Mouse (Mus musculus): ENCODE results near the gene Gde1. TPM values are rescaled to one million over a fixed set of nuclear protein-coding genes. Genes with fewer than 3 reads are reported as not detected.
A peak's percentile ranks its signal among the peaks of the same experiment; 100 is the strongest.

The Gde1 gene
- polyA plus RNA-seq, 1 experiment from 2014 or later: 148 TPM

DNA sequence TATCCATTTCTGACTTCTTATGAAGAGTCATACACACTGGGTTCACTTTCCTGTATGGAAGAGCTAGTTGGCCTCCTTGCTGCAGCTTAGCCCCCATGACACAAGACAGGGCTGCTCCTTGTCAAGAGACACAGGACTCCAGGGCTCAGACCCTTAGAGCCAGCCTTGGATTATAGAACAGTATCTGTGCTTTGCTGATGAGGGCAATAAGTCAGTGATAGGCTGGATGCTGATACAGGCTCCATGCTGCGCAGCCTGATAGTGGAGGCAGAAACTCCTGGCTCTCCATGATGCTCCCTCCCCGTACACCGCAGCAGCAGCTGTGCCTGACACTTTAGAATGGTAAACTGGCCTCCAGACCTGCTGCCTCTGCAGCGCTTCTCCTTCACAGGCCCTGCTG lies 35.4 kb downstream of the Gde1 start:
- TF ChIP-seq CTCF (IDR thresholded peaks at IDR 0.05; ENCODE audit: low read depth): no peak
- DNase-seq (ENCODE audit: low spot score): no peak
- 63% methylated on average over 4 of the region's 4 CpGs for WGBS

DNA sequence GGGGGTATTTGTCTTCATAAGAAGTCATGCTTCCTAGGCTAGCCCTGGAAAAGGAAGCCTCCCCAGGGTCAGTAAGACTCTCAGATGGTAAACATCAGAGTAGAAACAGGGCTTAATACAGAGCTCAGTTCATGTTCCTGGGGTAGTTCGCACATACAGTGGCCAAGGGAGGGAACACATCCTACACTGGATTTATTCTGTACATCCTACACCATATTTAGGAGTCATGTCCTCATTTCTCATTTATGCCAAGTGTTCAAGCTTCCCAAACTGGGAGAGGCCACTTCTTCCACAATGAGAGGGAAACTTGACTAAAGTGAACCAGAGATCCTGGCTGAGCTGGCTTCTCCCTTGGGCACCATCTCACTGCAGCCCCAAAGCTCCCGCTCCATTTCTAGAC lies 37.8 kb downstream of the Gde1 start:
- H3K4me3 ChIP-seq (replicated peaks; ENCODE audit: low read depth, low read length): no peak overlapping the region
- WGBS: 100% methylated on average over 2 of the region's 2 CpGs
- no peaks in the 10 kb centered on the region for H3K9me3 ChIP-seq (replicated peaks; ENCODE audit: low read length)
- TF ChIP-seq CTCF (IDR thresholded peaks at IDR 0.05; ENCODE audit: low read depth): no peak
- H3K27ac ChIP-seq: no peak overlapping the region
- H3K9ac ChIP-seq (ENCODE audit: low read depth, low read length): no peak overlapping the region
- no peaks in the 10 kb centered on the region for H3K36me3 ChIP-seq (ENCODE audit: insufficient read depth, low read length)
- H3K4me2 ChIP-seq (ENCODE audit: low read length): no peak overlapping the region
- H3K27me3 ChIP-seq (ENCODE audit: insufficient read depth, low read length): no peaks in the 10 kb centered on the region
- no peaks in the 10 kb centered on the region for H3K4me1 ChIP-seq (replicated peaks; ENCODE audit: insufficient read depth, low read length)
- ATAC-seq (replicated peaks; ENCODE audit: low FRiP score, low read depth) (no peak), DNase-seq (ENCODE audit: low spot score) (no peak)

More for the DNA sequence above, 35.4 kb downstream of the Gde1 start:
- no peaks in the 10 kb centered on the region for H3K4me1 ChIP-seq (replicated peaks; ENCODE audit: insufficient read depth, low read length)
- H3K9me3 ChIP-seq (replicated peaks; ENCODE audit: low read length): no peaks in the 10 kb centered on the region
- no peak overlapping the region for H3K27ac ChIP-seq
- H3K9ac ChIP-seq (ENCODE audit: low read depth, low read length): no peak overlapping the region
- H3K27me3 ChIP-seq (ENCODE audit: insufficient read depth, low read length): no peaks in the 10 kb centered on the region
- ATAC-seq (replicated peaks; ENCODE audit: low FRiP score, low read depth): no peak
- no peak overlapping the region for H3K4me3 ChIP-seq (replicated peaks; ENCODE audit: low read depth, low read length)
- H3K4me2 ChIP-seq (ENCODE audit: low read length): no peak overlapping the region
- no peaks in the 10 kb centered on the region for H3K36me3 ChIP-seq (ENCODE audit: insufficient read depth, low read length)

DNA sequence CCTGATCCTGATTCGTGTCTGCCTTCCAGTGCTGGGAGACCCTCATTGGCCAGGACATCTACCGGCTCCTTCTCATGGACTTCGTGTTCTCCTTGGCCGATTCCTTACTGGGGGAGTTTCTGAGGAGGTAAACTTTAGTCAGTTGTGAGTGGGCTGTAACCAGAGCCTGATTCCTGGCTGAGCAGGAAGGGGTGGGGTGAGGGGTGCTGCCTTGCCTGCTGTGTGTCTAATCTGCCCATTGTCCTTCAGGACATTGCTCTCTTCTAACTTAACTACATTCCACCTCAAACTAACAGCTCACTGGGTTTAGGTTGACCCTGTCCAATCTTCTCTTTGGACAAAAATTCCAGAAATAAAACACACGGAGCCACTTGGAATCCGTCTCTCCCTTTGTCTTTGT lies 48.8 kb downstream of the Gde1 start:
- Histone ChIP-seq H3K9me3 (replicated peaks; ENCODE audit: low read length) (no peaks in the 10 kb centered on the region), H3K9ac (ENCODE audit: low read depth, low read length) (no peak overlapping the region), H3K27me3 (ENCODE audit: insufficient read depth, low read length) (no peaks in the 10 kb centered on the region), H3K4me3 (replicated peaks; ENCODE audit: low read depth, low read length) (no peak overlapping the region), H3K27ac (no peak overlapping the region), H3K4me2 (ENCODE audit: low read length) (no peak overlapping the region), H3K4me1 (replicated peaks; ENCODE audit: insufficient read depth, low read length) (no peaks in the 10 kb centered on the region), H3K36me3 (ENCODE audit: insufficient read depth, low read length) (no peaks in the 10 kb centered on the region)
- DNase-seq (ENCODE audit: low spot score): peak; percentile 28
- TF ChIP-seq CTCF (IDR thresholded peaks at IDR 0.05; ENCODE audit: low read depth): no peak
- 32% methylated on average over 6 of the region's 6 CpGs for WGBS
- peak; percentile 59 for ATAC-seq (replicated peaks; ENCODE audit: low FRiP score, low read depth)

DNA sequence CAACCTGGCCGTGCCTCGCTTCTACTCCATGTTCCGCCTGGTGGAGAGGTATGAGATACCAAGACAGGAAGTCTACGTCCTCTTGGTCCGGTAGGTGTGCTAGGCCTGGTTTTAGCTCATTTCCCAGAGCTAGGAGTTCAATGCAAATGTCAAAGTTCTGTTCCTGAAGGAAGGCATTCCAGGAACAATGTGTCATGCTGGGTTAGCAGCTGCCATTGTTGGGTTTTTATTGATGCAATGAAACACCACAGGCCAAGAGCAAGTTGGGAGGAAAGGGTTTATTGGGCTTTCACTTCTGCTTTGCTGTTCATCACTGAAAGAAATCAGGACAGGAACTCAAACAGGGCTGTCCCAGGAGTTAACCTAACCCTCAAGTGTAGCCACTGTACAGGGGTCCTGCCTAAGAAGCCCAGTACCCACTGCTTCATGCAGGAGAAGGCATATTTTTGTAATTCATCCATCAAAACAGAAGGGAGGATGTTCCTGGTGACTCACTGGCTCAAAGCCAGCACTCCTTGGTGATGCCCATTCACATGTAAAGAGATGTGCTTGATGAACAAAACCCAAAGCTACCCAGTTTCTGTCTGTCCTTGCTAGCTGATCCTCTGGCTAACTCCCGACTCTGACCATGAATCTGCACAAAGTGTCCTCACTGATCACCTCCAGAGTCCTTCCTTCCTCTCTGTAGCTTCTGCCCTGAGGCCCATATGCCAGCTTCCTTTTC lies 52.8 kb downstream of the Gde1 start:
- no peak overlapping the region for H3K9ac ChIP-seq (ENCODE audit: low read depth, low read length)
- DNase-seq (ENCODE audit: low spot score) (no peak), ATAC-seq (replicated peaks; ENCODE audit: low FRiP score, low read depth) (no peak)
- H3K27me3 ChIP-seq (ENCODE audit: insufficient read depth, low read length): no peaks in the 10 kb centered on the region
- TF ChIP-seq CTCF (IDR thresholded peaks at IDR 0.05; ENCODE audit: low read depth): no peak
- 84% methylated on average over 6 of the region's 6 CpGs for WGBS
- no peak overlapping the region for H3K4me3 ChIP-seq (replicated peaks; ENCODE audit: low read depth, low read length)
- no peaks in the 10 kb centered on the region for H3K36me3 ChIP-seq (ENCODE audit: insufficient read depth, low read length)
- no peaks in the 10 kb centered on the region for H3K9me3 ChIP-seq (replicated peaks; ENCODE audit: low read length)
- no peaks in the 10 kb centered on the region for H3K4me1 ChIP-seq (replicated peaks; ENCODE audit: insufficient read depth, low read length)
- H3K27ac ChIP-seq: no peak overlapping the region
- H3K4me2 ChIP-seq (ENCODE audit: low read length): no peak overlapping the region

DNA sequence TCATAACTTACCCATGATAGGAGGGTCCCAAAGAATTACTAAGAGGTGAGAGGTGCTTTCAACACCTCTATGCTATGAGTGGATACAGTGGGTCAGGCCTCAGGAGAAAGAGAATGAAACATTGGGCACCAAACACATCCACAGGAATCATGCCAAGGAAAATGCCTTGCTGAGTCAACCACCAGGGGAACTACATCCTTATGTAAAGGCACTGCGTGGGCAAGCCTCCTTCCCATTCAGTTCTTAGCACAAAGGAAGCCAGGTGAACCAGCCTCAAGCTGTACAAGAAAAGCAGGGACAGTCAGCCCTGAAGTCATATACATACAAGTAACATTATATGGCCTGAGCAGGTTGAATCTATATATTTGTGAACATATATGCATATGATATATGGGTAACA lies 54.7 kb downstream of the Gde1 start:
- H3K4me2 ChIP-seq (ENCODE audit: low read length): no peak overlapping the region
- no peaks in the 10 kb centered on the region for H3K4me1 ChIP-seq (replicated peaks; ENCODE audit: insufficient read depth, low read length)
- DNase-seq (ENCODE audit: low spot score): no peak
- no peak overlapping the region for H3K9ac ChIP-seq (ENCODE audit: low read depth, low read length)
- no peaks in the 10 kb centered on the region for H3K27me3 ChIP-seq (ENCODE audit: insufficient read depth, low read length)
- TF ChIP-seq CTCF (IDR thresholded peaks at IDR 0.05; ENCODE audit: low read depth): no peak
- H3K27ac ChIP-seq: no peak overlapping the region
- no peak overlapping the region for H3K4me3 ChIP-seq (replicated peaks; ENCODE audit: low read depth, low read length)
- WGBS: 82% methylated on average over 1 of the region's 1 CpGs
- H3K9me3 ChIP-seq (replicated peaks; ENCODE audit: low read length): no peaks in the 10 kb centered on the region
- no peaks in the 10 kb centered on the region for H3K36me3 ChIP-seq (ENCODE audit: insufficient read depth, low read length)
- ATAC-seq (replicated peaks; ENCODE audit: low FRiP score, low read depth): no peak

DNA sequence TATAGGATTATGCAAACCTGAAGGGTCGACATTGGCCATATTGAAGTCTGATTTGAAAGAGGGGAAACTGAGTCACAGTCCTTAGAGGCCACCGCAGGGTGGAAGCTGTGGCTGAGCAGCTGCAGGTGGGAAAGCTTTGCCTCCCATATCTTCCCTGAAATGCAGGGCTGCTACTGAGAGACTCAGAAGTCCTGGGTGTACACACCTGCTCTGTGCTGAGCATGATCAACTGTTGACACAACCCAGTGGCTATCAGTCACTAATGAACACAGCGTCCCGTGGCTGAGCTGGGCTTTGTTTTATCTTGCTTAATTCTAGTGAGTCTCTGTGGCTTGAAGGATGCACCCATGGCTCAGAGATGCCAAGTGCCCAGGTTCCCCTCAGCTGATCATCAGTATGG lies 55.5 kb downstream of the Gde1 start:
- Histone ChIP-seq H3K4me2 (ENCODE audit: low read length) (no peak overlapping the region), H3K27me3 (ENCODE audit: insufficient read depth, low read length) (no peaks in the 10 kb centered on the region), H3K9ac (ENCODE audit: low read depth, low read length) (no peak overlapping the region), H3K9me3 (replicated peaks; ENCODE audit: low read length) (no peaks in the 10 kb centered on the region), H3K4me1 (replicated peaks; ENCODE audit: insufficient read depth, low read length) (no peaks in the 10 kb centered on the region), H3K36me3 (ENCODE audit: insufficient read depth, low read length) (no peaks in the 10 kb centered on the region), H3K4me3 (replicated peaks; ENCODE audit: low read depth, low read length) (no peak overlapping the region), H3K27ac (no peak overlapping the region)
- ATAC-seq (replicated peaks; ENCODE audit: low FRiP score, low read depth) (no peak), DNase-seq (ENCODE audit: low spot score) (no peak)
- no peak for TF ChIP-seq CTCF (IDR thresholded peaks at IDR 0.05; ENCODE audit: low read depth)
- WGBS: 79% methylated on average over 4 of the region's 4 CpGs

DNA sequence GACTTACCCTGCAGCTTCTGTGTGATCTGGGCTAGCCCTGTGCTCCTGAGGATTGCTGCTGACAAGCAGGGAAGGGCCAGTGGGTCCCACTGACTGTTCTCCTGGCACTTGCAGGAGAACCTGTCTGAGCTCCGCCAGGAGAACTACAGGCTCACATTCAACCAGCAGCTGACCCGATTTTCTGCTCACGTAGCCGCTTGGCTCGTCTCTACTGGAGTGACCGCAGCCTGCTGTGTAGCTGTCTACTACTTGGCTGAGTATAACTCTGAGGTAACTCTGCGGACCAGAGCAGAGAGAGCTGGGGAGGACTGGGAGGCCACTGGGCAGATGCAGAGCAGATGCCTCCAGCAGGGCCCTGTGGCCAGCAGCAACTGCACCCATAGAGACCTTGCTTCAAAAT lies 56.2 kb downstream of the Gde1 start:
- 78% methylated on average over 7 of the region's 7 CpGs for WGBS
- H3K9me3 ChIP-seq (replicated peaks; ENCODE audit: low read length): no peaks in the 10 kb centered on the region
- DNase-seq (ENCODE audit: low spot score): no peak

More for the DNA sequence above, 56.2 kb downstream of the Gde1 start:
- Histone ChIP-seq H3K4me2 (ENCODE audit: low read length) (no peak overlapping the region), H3K36me3 (ENCODE audit: insufficient read depth, low read length) (no peaks in the 10 kb centered on the region), H3K9ac (ENCODE audit: low read depth, low read length) (no peak overlapping the region), H3K4me3 (replicated peaks; ENCODE audit: low read depth, low read length) (no peak overlapping the region), H3K27ac (no peak overlapping the region), H3K4me1 (replicated peaks; ENCODE audit: insufficient read depth, low read length) (no peaks in the 10 kb centered on the region), H3K27me3 (ENCODE audit: insufficient read depth, low read length) (no peaks in the 10 kb centered on the region)
- no peak for TF ChIP-seq CTCF (IDR thresholded peaks at IDR 0.05; ENCODE audit: low read depth)
- no peak for ATAC-seq (replicated peaks; ENCODE audit: low FRiP score, low read depth)

All from kidney, postnatal 0 days (tissue).